Mouse (Mus musculus) forebrain, embryonic 12.5 days (tissue): Measurements from ENCODE around the gene Rfx2. TPM values are rescaled to one million over a fixed set of nuclear protein-coding genes. Genes with fewer than 3 reads are reported as not detected.

Experiments used
- ATAC-seq: fragments of 200-750 bp; cut with Nextera tagmentation; 2 replicates; pipeline ENCODE4 v1.8.0; 2017; ENCODE audit warnings: moderate TSS enrichment; ENCODE audit not compliant: low FRiP score
- H3K27ac ChIP-seq: fragments of 300-500 bp; sonication (generic); 2 replicates; pipeline ENCODE4 v1.5.1; 2016; ENCODE audit warnings: mild to moderate bottlenecking
- H3K27me3 ChIP-seq: fragments of 300-500 bp; sonication (generic); 2 replicates; pipeline ENCODE4 v1.6.1; 2016; ENCODE audit warnings: mild to moderate bottlenecking
- H3K36me3 ChIP-seq: fragments of 300-500 bp; sonication (generic); replicated peaks from 2 replicates; pipeline ENCODE4 v1.6.1; 2016; ENCODE audit warnings: mild to moderate bottlenecking
- H3K4me1 ChIP-seq: fragments of 300-500 bp; sonication (generic); 2 replicates; pipeline ENCODE4 v1.6.1; 2016
- H3K4me2 ChIP-seq: fragments of 300-500 bp; sonication (generic); 2 replicates; pipeline ENCODE4 v1.6.1; 2016; ENCODE audit warnings: mild to moderate bottlenecking, moderate library complexity
- H3K4me3 ChIP-seq: fragments of 300-500 bp; sonication (generic); replicated peaks from 2 replicates; pipeline ENCODE4 v1.5.1; 2016; ENCODE audit warnings: mild to moderate bottlenecking
- H3K9ac ChIP-seq: fragments of 300-500 bp; sonication (generic); 2 replicates; pipeline ENCODE4 v1.6.1; 2016; ENCODE audit warnings: mild to moderate bottlenecking
- H3K9me3 ChIP-seq: fragments of 300-500 bp; sonication (generic); 2 replicates; pipeline ENCODE4 v1.6.1; 2016
- WGBS: fragments of 180-500 bp; shearing (Covaris S2); methylation state at CpG from one replicate; pipeline ENCODE4 v1.1.7; 2016; 5-methylcytosine and 5-hydroxymethylcytosine counted together
- polyA plus RNA-seq: library from polyadenylated mRNA; unstranded; fragments of >200 nt; fragmentation: Nextera tagmentation; extraction: Ambion mirVana; gene quantifications from 2 replicates; pipeline ENCODE4 v1.2.1, GENCODE M21; 2016

Gene Rfx2
- polyA plus RNA-seq = 7.2 and 7.8 TPM in 2 replicates

DNA sequence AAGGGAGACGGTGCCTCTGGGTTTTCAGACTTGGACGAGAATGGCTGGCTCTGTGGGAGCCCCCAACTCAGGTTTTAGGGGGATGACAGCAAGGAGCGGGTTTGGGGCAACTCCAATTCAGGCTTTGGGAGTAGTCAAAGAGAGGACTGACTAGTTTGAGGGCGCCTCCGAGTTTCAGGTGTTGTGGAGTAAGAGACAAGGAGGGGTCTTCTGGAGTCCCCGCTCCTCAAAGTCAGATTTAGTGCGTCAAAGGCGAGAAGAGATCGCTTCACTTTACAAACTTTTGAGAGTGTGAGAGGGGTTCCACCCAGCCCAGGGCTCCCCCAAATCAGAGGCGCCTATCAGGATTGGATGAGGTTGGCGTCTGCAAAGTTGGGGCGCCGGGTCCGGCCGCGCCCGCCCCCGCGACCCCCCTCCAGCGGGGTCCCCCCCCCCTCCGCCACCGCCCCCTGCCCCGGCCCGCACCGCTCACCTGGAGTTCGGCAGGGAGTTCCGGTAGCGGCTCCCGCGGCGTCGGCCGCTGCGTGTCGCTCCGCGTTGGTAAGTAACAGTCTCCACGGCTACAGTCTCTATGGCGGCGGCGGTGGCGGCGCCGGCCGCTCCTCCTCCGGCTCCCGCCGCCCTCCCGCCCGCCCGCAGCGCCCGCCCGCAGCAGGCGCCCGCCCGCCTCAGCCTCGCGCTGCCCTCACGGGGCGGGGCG lies at the start of gene Rfx2:
Gene Rfx2, minus strand, starts transcription at position 603 of the 700 bp plus-strand sequence.
- WGBS = under 1% methylated on average over 19 of the region's 62 CpGs
- Histone ChIP-seq H3K36me3 (no peaks in the 10 kb centered on the region), H3K9ac (peak within 1 kb of the TSS; percentile 66), H3K9me3 (no peaks in the 10 kb centered on the region), H3K27ac (peak within 1 kb of the TSS; percentile 62; the same call in 1 of the 2 replicates), H3K4me2 (peak within 1 kb of the TSS; percentile 83), H3K4me1 (peaks cover 17% of the 10 kb centered on the region), H3K27me3 (peaks cover 13% of the 10 kb centered on the region), H3K4me3 (peak within 1 kb of the TSS; percentile 66)
- no peak for ATAC-seq

DNA sequence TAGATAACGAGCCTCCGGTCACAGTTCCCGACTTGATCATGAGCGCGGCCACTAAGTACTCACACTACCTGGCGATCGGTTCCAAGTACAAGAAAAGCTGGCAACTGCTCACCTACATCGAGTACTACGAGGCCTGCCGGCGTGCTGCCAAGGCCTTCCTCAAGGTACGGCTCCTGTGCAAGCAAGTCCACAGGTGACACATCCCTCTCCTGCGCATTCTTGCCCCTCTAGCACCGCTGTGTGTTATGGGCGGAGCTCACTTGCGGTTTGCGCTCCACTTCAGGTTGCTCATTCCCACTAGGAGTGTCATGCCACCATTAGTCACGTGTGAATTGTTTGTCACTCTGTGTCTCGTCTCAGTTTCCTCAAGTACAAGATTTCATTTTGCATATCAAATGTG lies 46.6 kb upstream of the Rfx2 start:
- ATAC-seq = no peak
- Histone ChIP-seq H3K36me3 (no peaks in the 10 kb centered on the region), H3K27me3 (no peaks in the 10 kb centered on the region), H3K9me3 (no peaks in the 10 kb centered on the region), H3K4me1 (no peaks in the 10 kb centered on the region), H3K9ac (no peak overlapping the region), H3K27ac (no peak overlapping the region), H3K4me2 (no peak overlapping the region), H3K4me3 (no peak overlapping the region)
- 92% methylated on average over 19 of the region's 19 CpGs for WGBS

- Histone ChIP-seq H3K27me3 (no peaks in the 10 kb centered on the region), H3K4me1 (no peaks in the 10 kb centered on the region), H3K4me3 (no peak overlapping the region), H3K9me3 (no peaks in the 10 kb centered on the region), H3K36me3 (no peaks in the 10 kb centered on the region), H3K9ac (no peak overlapping the region), H3K4me2 (no peak overlapping the region), H3K27ac (no peak overlapping the region)
- no peak for ATAC-seq
- WGBS = 75% methylated on average over 8 of the region's 8 CpGs
Observed at GRCm38 (mm10) chr17:56876981-56877380, 46.2 kb upstream of the Rfx2 start.

GRCm38 (mm10) chr17:56876465-56876864 lies 45.7 kb upstream of the Rfx2 start:
- H3K9me3 ChIP-seq = no peaks in the 10 kb centered on the region
- ATAC-seq = no peak
- H3K4me2 ChIP-seq = no peak overlapping the region
- 85% methylated on average over 3 of the region's 3 CpGs for WGBS
- H3K4me1 ChIP-seq = no peaks in the 10 kb centered on the region
- H3K27me3 ChIP-seq = no peaks in the 10 kb centered on the region
- H3K4me3 ChIP-seq = no peak overlapping the region
- no peak overlapping the region for H3K9ac ChIP-seq
- no peak overlapping the region for H3K27ac ChIP-seq
- H3K36me3 ChIP-seq = no peaks in the 10 kb centered on the region

DNA sequence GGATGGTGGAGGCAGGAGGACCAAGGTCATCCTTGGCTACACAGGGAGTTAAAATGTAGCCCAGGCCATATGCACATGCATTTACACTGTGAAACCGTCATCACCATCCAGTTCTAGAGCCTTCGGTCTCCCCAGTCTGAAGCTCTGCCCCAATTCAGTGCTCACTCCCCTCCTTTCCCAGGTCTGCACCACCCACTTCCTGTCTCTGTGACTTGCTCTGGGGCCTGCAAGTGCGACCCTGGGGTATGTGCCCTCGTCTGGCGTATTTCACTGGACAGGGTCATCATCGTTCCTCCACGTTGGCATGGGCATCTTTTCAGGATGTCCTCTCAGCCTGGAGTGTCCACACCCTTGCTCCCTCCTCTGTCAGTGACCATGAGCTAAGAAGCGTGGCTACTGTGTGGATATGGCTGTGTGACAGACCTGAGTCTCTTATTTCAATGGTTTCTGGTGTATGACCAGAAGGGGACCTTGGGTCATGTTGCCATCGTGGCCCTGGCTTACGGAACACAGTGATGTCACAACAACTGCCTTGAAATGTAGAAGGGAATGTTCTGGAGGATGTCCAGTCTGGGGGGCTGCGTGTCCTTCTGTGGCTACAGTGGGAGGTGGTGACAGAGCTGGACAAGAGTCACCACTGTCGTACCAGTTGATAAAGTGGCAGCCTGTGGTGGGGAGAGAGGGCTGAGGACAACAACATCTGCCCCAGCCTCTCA lies 44.3 kb upstream of the Rfx2 start, which contains the start of gene 1700061G19Rik:
Gene 1700061G19Rik, plus strand, starts transcription at position 542 of the 716 bp plus-strand sequence.
- no peak for ATAC-seq
- no peaks in the 10 kb centered on the region for H3K9me3 ChIP-seq
- no peak within 1 kb of the TSS for H3K27ac ChIP-seq
- WGBS = 86% methylated on average over 12 of the region's 12 CpGs
- H3K9ac ChIP-seq = no peak within 1 kb of the TSS
- H3K27me3 ChIP-seq = no peaks in the 10 kb centered on the region
- no peak within 1 kb of the TSS for H3K4me2 ChIP-seq
- no peaks in the 10 kb centered on the region for H3K36me3 ChIP-seq
- no peak within 1 kb of the TSS for H3K4me3 ChIP-seq
- H3K4me1 ChIP-seq = no peaks in the 10 kb centered on the region

DNA sequence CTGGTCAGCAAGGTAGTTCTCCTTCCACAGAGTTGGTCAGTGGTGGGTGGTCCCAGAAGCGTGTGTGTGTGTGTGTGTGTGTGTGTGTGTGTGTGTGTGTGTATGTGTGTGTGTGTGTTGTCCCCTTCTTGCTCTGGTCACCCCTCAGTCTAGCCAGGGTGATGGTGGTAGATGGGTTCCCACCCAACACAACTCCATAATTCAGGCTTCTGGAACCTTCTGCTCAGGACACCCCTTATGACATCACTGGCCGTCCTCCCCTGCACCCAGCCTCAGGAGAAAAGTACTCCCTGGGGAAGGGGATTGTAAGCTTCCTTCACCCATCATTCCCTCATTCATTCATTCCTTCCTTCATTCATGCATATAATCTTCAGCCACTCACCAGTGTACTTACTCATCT lies 43.4 kb upstream of the Rfx2 start, which contains the start of gene Acsbg2:
Gene Acsbg2, minus strand, starts transcription at position 211 of the 400 bp plus-strand sequence.
- no peak for ATAC-seq
- no peak within 1 kb of the TSS for H3K27ac ChIP-seq
- no peaks in the 10 kb centered on the region for H3K27me3 ChIP-seq
- H3K36me3 ChIP-seq = no peaks in the 10 kb centered on the region
- no peak within 1 kb of the TSS for H3K4me3 ChIP-seq
- no peak within 1 kb of the TSS for H3K9ac ChIP-seq
- H3K4me2 ChIP-seq = no peak within 1 kb of the TSS
- H3K4me1 ChIP-seq = no peaks in the 10 kb centered on the region
- 86% methylated on average over 2 of the region's 2 CpGs for whole genome bisulfite sequencing
- H3K9me3 ChIP-seq = no peaks in the 10 kb centered on the region

GRCm38 (mm10) chr17:56872512-56872911 lies 41.7 kb upstream of the Rfx2 start:
- no peak overlapping the region for H3K4me2 ChIP-seq
- H3K36me3 ChIP-seq = no peaks in the 10 kb centered on the region
- no peak overlapping the region for H3K9ac ChIP-seq
- 79% methylated on average over 7 of the region's 7 CpGs for WGBS
- H3K9me3 ChIP-seq = no peaks in the 10 kb centered on the region
- ATAC-seq = no peak
- no peaks in the 10 kb centered on the region for H3K27me3 ChIP-seq
- no peaks in the 10 kb centered on the region for H3K4me1 ChIP-seq
- no peak overlapping the region for H3K27ac ChIP-seq
- H3K4me3 ChIP-seq = no peak overlapping the region

- ATAC-seq = no peak
- H3K4me3 ChIP-seq = no peak overlapping the region
- H3K36me3 ChIP-seq = no peaks in the 10 kb centered on the region
- no peaks in the 10 kb centered on the region for H3K27me3 ChIP-seq
- no peaks in the 10 kb centered on the region for H3K4me1 ChIP-seq
- H3K4me2 ChIP-seq = no peak overlapping the region
- H3K9ac ChIP-seq = no peak overlapping the region
- no peaks in the 10 kb centered on the region for H3K9me3 ChIP-seq
- no peak overlapping the region for H3K27ac ChIP-seq
- WGBS = 87% methylated on average over 8 of the region's 8 CpGs
Observed at GRCm38 (mm10) chr17:56871767-56872166, 41.0 kb upstream of the Rfx2 start.

DNA sequence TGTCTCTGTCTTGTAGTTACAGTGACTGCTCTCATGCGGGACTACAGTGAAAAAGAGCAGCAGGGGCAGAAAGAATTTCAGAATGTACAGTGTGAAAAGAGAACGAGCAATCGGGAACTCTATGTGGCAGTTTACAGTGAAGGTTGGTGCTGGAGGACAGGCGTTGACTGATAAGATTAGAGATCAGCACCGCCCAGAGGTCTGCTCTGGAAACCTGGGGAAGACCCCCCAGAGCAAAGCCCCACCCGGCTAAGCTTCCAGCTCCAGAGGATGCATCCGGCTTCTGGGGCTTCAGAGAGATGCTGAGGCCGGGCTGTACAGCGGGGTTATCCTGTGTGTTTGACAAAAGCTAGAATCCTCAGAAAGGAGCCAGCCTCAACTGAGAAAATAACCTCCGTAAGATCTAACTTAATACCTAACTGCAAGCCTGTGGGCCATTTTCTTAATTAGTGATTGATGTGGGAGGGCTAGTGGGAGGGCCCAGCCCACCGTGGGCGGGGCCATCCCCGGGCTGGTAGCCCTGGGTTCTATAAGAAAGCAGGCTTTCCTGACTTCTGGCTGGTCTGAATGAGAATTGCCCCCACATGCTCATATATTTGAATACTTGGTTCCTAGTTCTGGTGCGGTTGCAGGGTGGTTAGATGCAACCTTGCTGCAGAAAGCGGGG lies 39.6 kb upstream of the Rfx2 start:
- Histone ChIP-seq H3K9ac (no peak overlapping the region), H3K4me2 (no peak overlapping the region), H3K9me3 (no peaks in the 10 kb centered on the region), H3K4me3 (no peak overlapping the region), H3K36me3 (no peaks in the 10 kb centered on the region), H3K27ac (no peak overlapping the region), H3K4me1 (no peaks in the 10 kb centered on the region), H3K27me3 (0 out of 2 replicates have a peak, but pooled peaks cover 1% of the 10 kb centered on the region)
- WGBS = 78% methylated on average over 15 of the region's 15 CpGs
- no peak for ATAC-seq

DNA sequence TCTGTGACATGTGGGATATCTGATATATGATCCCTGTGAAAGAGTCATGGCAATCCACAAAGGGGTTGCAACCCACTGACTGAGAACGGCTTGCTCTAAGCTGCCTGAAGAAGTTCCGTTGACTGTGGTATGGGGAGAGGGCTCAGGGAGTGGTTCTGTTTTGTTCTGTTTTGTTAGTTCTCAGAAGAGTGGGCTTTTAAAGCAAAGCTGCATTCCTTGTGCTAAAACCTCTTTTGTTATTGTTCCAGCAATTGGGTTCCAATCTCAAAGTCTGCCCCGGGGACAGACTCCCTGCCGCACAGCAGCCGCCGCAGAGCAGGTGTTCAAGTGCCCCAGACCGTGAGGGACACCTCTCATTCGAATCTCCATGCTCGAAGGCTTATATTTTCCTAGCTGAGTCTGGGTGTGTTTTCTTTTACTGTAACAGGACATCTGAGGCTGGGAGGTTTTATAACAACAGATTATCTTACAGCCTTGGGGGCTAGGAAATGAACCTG lies 38.7 kb upstream of the Rfx2 start:
- H3K9ac ChIP-seq = no peak overlapping the region
- H3K4me2 ChIP-seq = no peak overlapping the region
- no peak for ATAC-seq
- H3K9me3 ChIP-seq = no peaks in the 10 kb centered on the region
- 52% methylated on average over 9 of the region's 9 CpGs for WGBS
- H3K36me3 ChIP-seq = no peaks in the 10 kb centered on the region
- no peak overlapping the region for H3K27ac ChIP-seq
- H3K4me3 ChIP-seq = no peak overlapping the region
- H3K4me1 ChIP-seq = no peaks in the 10 kb centered on the region
- H3K27me3 ChIP-seq = 0 out of 2 replicates have a peak, but pooled peaks cover 3% of the 10 kb centered on the region

GRCm38 (mm10) chr17:56866071-56866470 lies 35.3 kb upstream of the Rfx2 start:
- Histone ChIP-seq H3K27ac (no peak overlapping the region), H3K36me3 (no peaks in the 10 kb centered on the region), H3K9me3 (no peaks in the 10 kb centered on the region), H3K4me1 (no peaks in the 10 kb centered on the region), H3K27me3 (0 out of 2 replicates have a peak, but pooled peaks cover 3% of the 10 kb centered on the region), H3K9ac (no peak overlapping the region), H3K4me3 (no peak overlapping the region), H3K4me2 (no peak overlapping the region)
- ATAC-seq = no peak
- WGBS = 77% methylated on average over 7 of the region's 7 CpGs

DNA sequence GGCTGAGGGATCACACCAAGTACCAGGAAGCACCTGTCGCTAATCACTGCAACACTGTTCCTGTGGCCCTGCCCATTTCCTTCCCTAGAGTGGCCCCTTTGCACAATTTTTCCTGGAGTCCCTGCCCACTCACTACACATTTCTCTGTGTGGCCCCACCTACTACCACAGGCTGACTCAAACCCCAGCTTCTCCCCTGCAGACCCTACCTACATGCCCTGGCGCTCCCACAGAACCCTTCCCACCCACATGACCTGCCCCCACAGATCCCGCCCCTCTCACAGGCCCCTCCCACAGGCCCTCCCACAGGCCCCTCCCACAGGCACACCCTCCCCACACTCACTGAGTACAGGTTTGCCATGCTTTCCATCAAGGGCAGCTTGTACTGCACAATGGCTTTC lies 30.4 kb upstream of the Rfx2 start:
- no peak overlapping the region for H3K4me3 ChIP-seq
- H3K27ac ChIP-seq = no peak overlapping the region
- WGBS = 53% methylated on average over 3 of the region's 3 CpGs
- 0 out of 2 replicates have a peak, but pooled peaks have one; percentile 23 for ATAC-seq
- no peak overlapping the region for H3K4me2 ChIP-seq
- H3K36me3 ChIP-seq = no peaks in the 10 kb centered on the region
- no peaks in the 10 kb centered on the region for H3K9me3 ChIP-seq
- H3K9ac ChIP-seq = no peak overlapping the region
- H3K27me3 ChIP-seq = 0 out of 2 replicates have a peak, but pooled peaks cover 3% of the 10 kb centered on the region
- H3K4me1 ChIP-seq = no peaks in the 10 kb centered on the region
